Mouse (Mus musculus) embryonic facial prominence, embryonic 10.5 days (tissue): ENCODE data around the gene Haus2. TPM values are rescaled to one million over a fixed set of nuclear protein-coding genes. Genes with fewer than 3 reads are reported as not detected.

Experiments
- DNase-seq: peaks from one replicate; pipeline ENCODE4 v3.0.0-alpha.2; 2017; ENCODE audit warnings: low spot score
- H3K27ac ChIP-seq: fragments of 300-500 bp; sonication (generic); replicated peaks from 2 replicates; pipeline ENCODE4 v1.5.1; 2016; ENCODE audit warnings: mild to moderate bottlenecking
- H3K27me3 ChIP-seq: fragments of 300-500 bp; sonication (generic); replicated peaks from 2 replicates; pipeline ENCODE4 v1.6.1; 2016; ENCODE audit warnings: low read depth, mild to moderate bottlenecking; ENCODE audit not compliant: poor library complexity, severe bottlenecking
- H3K36me3 ChIP-seq: fragments of 300-500 bp; sonication (generic); replicated peaks from 2 replicates; pipeline ENCODE4 v1.6.1; 2016; ENCODE audit warnings: mild to moderate bottlenecking, moderate library complexity
- H3K4me1 ChIP-seq: fragments of 300-500 bp; sonication (generic); 2 replicates; pipeline ENCODE4 v1.6.1; 2016
- H3K4me3 ChIP-seq: fragments of 300-500 bp; sonication (generic); 2 replicates; pipeline ENCODE4 v1.5.1; 2016; ENCODE audit warnings: mild to moderate bottlenecking, moderate library complexity
- H3K9me3 ChIP-seq: fragments of 300-500 bp; sonication (generic); 2 replicates; pipeline ENCODE4 v1.6.1; 2016; ENCODE audit warnings: mild to moderate bottlenecking
- WGBS: fragments of 180-500 bp; shearing (Covaris S2); methylation state at CpG from one replicate; pipeline ENCODE4 v1.1.7; 2016; 5-methylcytosine and 5-hydroxymethylcytosine counted together
- polyA plus RNA-seq: library from polyadenylated mRNA; unstranded; fragments of >200 nt; fragmentation: Nextera tagmentation; extraction: Ambion mirVana; gene quantifications from 2 replicates; pipeline ENCODE4 v1.2.1, GENCODE M21; 2016

Gene Haus2
- polyA plus RNA-seq, 1 experiment from 2014 or later: 35.3 TPM

DNA sequence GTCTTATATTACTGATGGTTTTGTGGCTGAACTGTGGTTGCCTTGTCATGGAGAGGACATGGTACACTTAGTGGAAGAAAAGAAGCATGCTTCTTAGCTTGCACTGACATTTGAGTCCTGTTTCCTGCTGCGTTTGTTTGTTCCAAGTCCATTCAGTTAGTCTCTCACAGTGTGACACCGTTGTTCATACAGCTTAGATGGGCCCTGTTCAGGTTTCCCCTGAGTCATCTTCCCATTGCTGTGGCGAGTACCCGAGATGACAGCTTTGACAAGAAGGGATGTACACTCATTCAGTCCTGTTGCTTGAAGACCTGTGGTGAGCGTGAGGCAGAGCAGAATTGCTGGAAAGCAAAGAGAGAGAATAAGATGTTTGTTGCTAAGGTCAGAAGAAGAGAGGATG, 49.3 kb downstream of the Haus2 start:
- no peaks in the 10 kb centered on the region for H3K36me3 ChIP-seq
- no peaks in the 10 kb centered on the region for H3K27me3 ChIP-seq
- no peaks in the 10 kb centered on the region for H3K9me3 ChIP-seq
- H3K4me3 ChIP-seq: no peak overlapping the region
- no peaks in the 10 kb centered on the region for H3K4me1 ChIP-seq
- H3K27ac ChIP-seq: no peak overlapping the region
- no peak for DNase-seq
- 73% methylated on average over 5 of the region's 5 CpGs for WGBS

DNA sequence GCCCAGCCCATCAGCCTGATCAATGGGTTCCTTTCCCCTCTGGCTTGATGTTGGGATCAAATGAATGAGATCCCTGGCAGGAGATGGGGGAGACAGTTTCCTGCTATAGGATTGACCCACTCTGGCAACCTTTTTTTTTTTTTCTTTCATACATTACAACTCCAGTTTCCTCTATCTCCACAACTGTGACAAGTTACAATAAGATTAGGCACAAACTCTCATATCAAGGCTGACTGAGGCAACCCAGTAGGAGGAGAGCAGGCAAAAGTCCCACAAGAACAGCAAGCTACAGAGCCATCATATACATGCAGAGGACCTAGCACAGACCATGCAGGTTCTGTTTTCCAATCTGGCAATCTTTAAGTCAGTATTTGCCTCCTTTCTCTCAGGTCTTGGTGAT, 50.1 kb downstream of the Haus2 start:
- DNase-seq: no peak
- H3K4me1 ChIP-seq: no peaks in the 10 kb centered on the region
- H3K27ac ChIP-seq: no peak overlapping the region
- no peaks in the 10 kb centered on the region for H3K27me3 ChIP-seq
- no peak overlapping the region for H3K4me3 ChIP-seq
- no peaks in the 10 kb centered on the region for H3K9me3 ChIP-seq
- no peaks in the 10 kb centered on the region for H3K36me3 ChIP-seq

DNA sequence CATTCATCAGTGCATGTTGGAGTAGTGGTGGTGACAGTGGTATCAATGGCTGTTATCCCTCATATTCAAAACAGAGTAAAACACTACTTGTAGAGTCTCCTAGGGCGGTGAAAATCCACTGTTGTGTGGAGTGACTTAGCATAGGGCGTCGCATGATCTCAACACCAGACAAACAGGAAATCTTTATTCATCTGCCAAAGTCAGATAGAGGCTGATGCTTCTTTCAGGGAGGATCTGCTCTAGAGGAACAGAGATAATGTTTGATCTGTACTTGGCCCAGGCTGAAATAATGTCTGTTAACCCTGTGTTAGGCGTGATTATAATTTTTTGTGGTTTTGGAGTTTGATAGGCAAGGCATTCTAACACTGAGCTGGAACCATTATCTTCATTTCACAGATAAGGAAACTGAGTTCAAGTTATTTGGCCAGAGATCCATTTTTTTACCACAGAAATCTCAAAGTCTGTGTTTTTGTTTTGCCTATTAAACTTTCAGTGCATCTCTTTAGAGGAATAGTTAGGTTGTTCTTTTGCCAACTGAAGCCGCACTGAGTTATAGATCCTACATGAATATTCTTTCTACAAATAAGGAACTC, 51.4 kb downstream of the Haus2 start:
- Histone ChIP-seq H3K9me3 (no peaks in the 10 kb centered on the region), H3K27me3 (no peaks in the 10 kb centered on the region), H3K27ac (no peak overlapping the region), H3K36me3 (no peaks in the 10 kb centered on the region), H3K4me1 (no peaks in the 10 kb centered on the region), H3K4me3 (no peak overlapping the region)
- WGBS: 85% methylated on average over 5 of the region's 5 CpGs
- DNase-seq: no peak

DNA sequence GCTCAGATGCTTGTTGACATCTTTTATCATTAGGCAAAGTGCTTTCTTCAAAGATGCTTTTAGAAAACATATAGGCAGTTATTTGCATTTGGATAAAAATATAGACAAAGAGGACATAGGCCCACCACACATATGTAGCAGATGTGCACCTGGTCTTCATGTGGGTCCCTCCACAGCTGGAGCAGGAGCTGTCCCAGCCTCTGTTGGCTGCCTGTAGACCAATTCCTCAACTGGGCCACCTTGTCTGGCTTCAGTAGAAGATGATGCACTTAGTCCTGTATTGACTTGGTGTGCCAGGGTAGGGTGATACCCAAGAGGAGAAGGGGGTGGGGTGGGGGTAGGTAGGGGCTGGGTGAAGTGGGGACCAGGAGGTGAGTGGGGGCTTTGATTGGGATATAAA, 53.6 kb downstream of the Haus2 start:
- Histone ChIP-seq H3K4me1 (no peaks in the 10 kb centered on the region), H3K4me3 (no peak overlapping the region), H3K27ac (no peak overlapping the region), H3K36me3 (0 out of 2 replicates have a peak, but pooled peaks cover 5% of the 10 kb centered on the region), H3K9me3 (no peaks in the 10 kb centered on the region), H3K27me3 (no peaks in the 10 kb centered on the region)
- no peak for DNase-seq

DNA sequence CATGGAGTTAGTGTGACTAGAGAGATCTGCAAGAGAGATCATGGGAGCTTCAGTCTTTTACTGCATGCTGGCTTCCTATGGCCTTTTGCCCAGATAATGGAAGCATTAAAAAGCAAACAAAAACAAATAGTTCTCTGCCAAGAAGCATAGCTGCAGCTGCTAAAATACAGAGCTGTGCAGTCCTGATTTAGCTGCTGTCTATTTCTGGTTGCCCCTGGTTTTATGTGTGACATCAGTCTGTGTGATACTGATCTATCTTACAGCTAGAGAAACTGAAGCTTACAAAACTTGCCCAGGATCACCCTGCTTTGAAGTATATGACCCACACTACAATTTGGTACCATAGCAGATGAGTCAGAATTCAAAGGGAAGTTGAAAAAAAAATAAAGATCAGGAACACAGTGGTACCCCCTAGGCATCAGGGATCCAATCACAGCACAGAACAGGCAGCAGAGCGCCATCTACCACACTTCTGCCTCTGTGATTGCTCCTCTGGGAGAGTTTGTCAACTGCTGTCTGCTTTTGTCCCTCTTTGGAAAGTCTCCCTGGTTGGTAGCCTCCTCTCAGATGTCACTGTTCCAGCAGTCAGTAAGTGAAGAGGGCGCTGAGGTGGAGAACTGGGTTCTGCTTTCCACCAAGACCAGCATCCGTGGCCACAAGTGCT, 54.4 kb downstream of the Haus2 start:
- H3K27ac ChIP-seq: no peak overlapping the region
- 0 out of 2 replicates have a peak, but pooled peaks cover 5% of the 10 kb centered on the region for H3K36me3 ChIP-seq
- no peaks in the 10 kb centered on the region for H3K9me3 ChIP-seq
- no peaks in the 10 kb centered on the region for H3K27me3 ChIP-seq
- WGBS: 68% methylated on average over 3 of the region's 3 CpGs
- no peaks in the 10 kb centered on the region for H3K4me1 ChIP-seq
- no peak overlapping the region for H3K4me3 ChIP-seq
- no peak for DNase-seq

DNA sequence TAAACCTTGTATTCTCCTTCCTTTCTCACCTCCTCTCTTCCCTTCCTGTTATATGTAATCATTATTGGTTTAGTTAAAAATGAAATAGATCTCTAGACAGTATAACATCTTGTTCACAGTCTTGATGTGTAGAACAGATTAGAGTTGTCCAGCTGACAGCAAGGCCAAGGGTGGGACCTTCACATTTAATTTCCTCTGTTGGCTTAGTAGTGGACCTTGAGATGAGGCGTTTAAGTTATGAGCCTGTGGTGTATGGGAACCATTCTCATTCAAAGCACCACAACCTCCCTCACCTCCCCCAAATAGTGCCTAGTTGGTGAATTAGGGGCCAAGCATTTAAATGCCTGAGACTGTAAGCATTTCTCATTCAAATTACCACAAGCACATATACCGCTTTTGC, 58.3 kb downstream of the Haus2 start:
- Histone ChIP-seq H3K27me3 (no peaks in the 10 kb centered on the region), H3K27ac (no peak overlapping the region), H3K9me3 (no peaks in the 10 kb centered on the region), H3K4me3 (no peak overlapping the region), H3K4me1 (no peaks in the 10 kb centered on the region), H3K36me3 (0 out of 2 replicates have a peak, but pooled peaks cover 5% of the 10 kb centered on the region)
- no peak for DNase-seq
- 91% methylated on average over 2 of the region's 2 CpGs for WGBS

DNA sequence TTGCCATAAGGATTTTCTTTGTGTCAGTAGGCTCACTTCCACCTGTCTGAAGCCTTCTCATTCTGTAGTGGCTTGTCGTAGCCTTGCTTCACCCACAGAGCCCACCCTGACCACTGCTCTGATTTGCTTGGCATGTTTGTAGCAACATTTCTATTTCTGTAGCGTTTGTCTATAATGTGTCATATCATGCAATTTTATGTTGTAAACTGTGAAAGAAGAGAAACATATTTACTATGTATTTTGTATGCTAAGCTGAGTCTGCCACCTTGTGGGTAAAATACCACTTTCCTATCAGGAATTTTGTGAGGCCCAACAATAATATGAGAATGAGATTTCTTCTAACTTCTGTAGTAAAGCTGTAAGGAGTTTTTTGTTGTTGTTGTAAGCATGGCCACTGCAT, 61.1 kb downstream of the Haus2 start:
- Histone ChIP-seq H3K27me3 (no peaks in the 10 kb centered on the region), H3K9me3 (no peaks in the 10 kb centered on the region), H3K4me3 (no peak overlapping the region), H3K4me1 (no peaks in the 10 kb centered on the region), H3K27ac (no peak overlapping the region), H3K36me3 (0 out of 2 replicates have a peak, but pooled peaks cover 7% of the 10 kb centered on the region)
- 87% methylated on average over 2 of the region's 2 CpGs for WGBS
- no peak for DNase-seq

Other genes with a start within 250 kb of the Haus2 start
- 7.0 and 10.1 TPM in 2 replicates for gene Ganc, start 205.5 kb upstream of the Haus2 start, polyA plus RNA-seq
- 7.1 TPM in 2 replicates for gene Tmem87a, start 205.3 kb upstream of the Haus2 start, polyA plus RNA-seq
- gene Capn3, start 153.4 kb upstream of the Haus2 start, polyA plus RNA-seq: 1.6 and 1.7 TPM in 2 replicates
- gene Zfp106, start 45.5 kb upstream of the Haus2 start, polyA plus RNA-seq: 77.8 and 78.8 TPM in 2 replicates
- gene Snap23, start 41.7 kb upstream of the Haus2 start, polyA plus RNA-seq: 57.4 and 60.5 TPM in 2 replicates
- gene Lrrc57, start 137 bp downstream of the Haus2 start, polyA plus RNA-seq: 26.6 and 27.4 TPM in 2 replicates
- gene Stard9, start 19.7 kb downstream of the Haus2 start, polyA plus RNA-seq: 2.6 and 3.4 TPM in 2 replicates
- gene Cdan1, start 240.7 kb downstream of the Haus2 start, polyA plus RNA-seq: 5.6 and 5.7 TPM in 2 replicates
- gene Ttbk2, start 241.2 kb downstream of the Haus2 start, polyA plus RNA-seq: 4.7 and 4.9 TPM in 2 replicates